Mouse (Mus musculus): ENCODE data around the gene Ankrd28. TPM values are rescaled to one million over a fixed set of nuclear protein-coding genes. Genes with fewer than 3 reads are reported as not detected.

The Ankrd28 gene
- total and polyA plus RNA-seq, 2 experiments from 2014 or later, result 7.3 to 28.0 TPM

- ATAC-seq (ENCODE audit: low FRiP score) (no peak), DNase-seq (ENCODE audit: low spot score) (no peak)
- no peaks in the 10 kb centered on the region; the same call in 1 of the 2 replicates for H3K9me3 ChIP-seq (ENCODE audit: low read length)
- WGBS, result 98% methylated on average over 2 of the region's 2 CpGs
- no peak for TF ChIP-seq CTCF (IDR thresholded peaks at IDR 0.05)
- no peaks in the 10 kb centered on the region for H3K4me1 ChIP-seq (ENCODE audit: insufficient read depth, low read length)
- H3K4me2 ChIP-seq (ENCODE audit: low read depth, low read length, poor library complexity, severe bottlenecking), result no peak overlapping the region
- no peak overlapping the region for H3K4me3 ChIP-seq (ENCODE audit: low read depth, low read length)
- no peak overlapping the region for H3K9ac ChIP-seq (replicated peaks; ENCODE audit: low read length, poor library complexity, severe bottlenecking)
- no peak overlapping the region for H3K27ac ChIP-seq (ENCODE audit: low read depth, low read length)
- no peaks in the 10 kb centered on the region for H3K27me3 ChIP-seq (ENCODE audit: insufficient read depth, low read length)
- H3K36me3 ChIP-seq (ENCODE audit: insufficient read depth, low read length), result no peaks in the 10 kb centered on the region
These were observed 28.2 kb upstream of the Ankrd28 start for GRCm38 (mm10) chr14:31858679-31859078.

- H3K36me3 ChIP-seq (ENCODE audit: insufficient read depth, low read length), result no peaks in the 10 kb centered on the region
- ATAC-seq (ENCODE audit: low FRiP score) (no peak), DNase-seq (ENCODE audit: low spot score) (no peak)
- no peaks in the 10 kb centered on the region for H3K4me1 ChIP-seq (ENCODE audit: insufficient read depth, low read length)
- H3K27ac ChIP-seq (ENCODE audit: low read depth, low read length), result no peak overlapping the region
- no peak for TF ChIP-seq CTCF (IDR thresholded peaks at IDR 0.05)
- H3K4me3 ChIP-seq (ENCODE audit: low read depth, low read length), result no peak overlapping the region
- no peaks in the 10 kb centered on the region; the same call in 1 of the 2 replicates for H3K9me3 ChIP-seq (ENCODE audit: low read length)
- H3K27me3 ChIP-seq (ENCODE audit: insufficient read depth, low read length), result no peaks in the 10 kb centered on the region
- no peak overlapping the region for H3K9ac ChIP-seq (replicated peaks; ENCODE audit: low read length, poor library complexity, severe bottlenecking)
- H3K4me2 ChIP-seq (ENCODE audit: low read depth, low read length, poor library complexity, severe bottlenecking), result no peak overlapping the region
- WGBS, result 72% methylated on average over 11 of the region's 11 CpGs
These were observed 26.9 kb upstream of the Ankrd28 start for GRCm38 (mm10) chr14:31857096-31857975.

GRCm38 (mm10) chr14:31856007-31856406 lies 25.6 kb upstream of the Ankrd28 start:
- Histone ChIP-seq H3K27me3 (ENCODE audit: insufficient read depth, low read length) (no peaks in the 10 kb centered on the region), H3K4me3 (ENCODE audit: low read depth, low read length) (no peak overlapping the region), H3K4me1 (ENCODE audit: insufficient read depth, low read length) (no peaks in the 10 kb centered on the region), H3K9ac (replicated peaks; ENCODE audit: low read length, poor library complexity, severe bottlenecking) (no peak overlapping the region), H3K36me3 (ENCODE audit: insufficient read depth, low read length) (no peaks in the 10 kb centered on the region), H3K27ac (ENCODE audit: low read depth, low read length) (no peak overlapping the region), H3K4me2 (ENCODE audit: low read depth, low read length, poor library complexity, severe bottlenecking) (no peak overlapping the region), H3K9me3 (ENCODE audit: low read length) (no peaks in the 10 kb centered on the region)
- no peak for TF ChIP-seq CTCF (IDR thresholded peaks at IDR 0.05)
- 79% methylated on average over 5 of the region's 5 CpGs for WGBS
- ATAC-seq (ENCODE audit: low FRiP score), result no peak
- DNase-seq (ENCODE audit: low spot score), result no peak

- Histone ChIP-seq H3K9ac (replicated peaks; ENCODE audit: low read length, poor library complexity, severe bottlenecking) (no peak overlapping the region), H3K4me1 (ENCODE audit: insufficient read depth, low read length) (no peaks in the 10 kb centered on the region), H3K4me2 (ENCODE audit: low read depth, low read length, poor library complexity, severe bottlenecking) (no peak overlapping the region), H3K27me3 (ENCODE audit: insufficient read depth, low read length) (no peaks in the 10 kb centered on the region), H3K4me3 (ENCODE audit: low read depth, low read length) (no peak overlapping the region), H3K27ac (ENCODE audit: low read depth, low read length) (no peak overlapping the region), H3K9me3 (ENCODE audit: low read length) (no peaks in the 10 kb centered on the region), H3K36me3 (ENCODE audit: insufficient read depth, low read length) (no peaks in the 10 kb centered on the region)
- WGBS, result 63% methylated on average over 4 of the region's 4 CpGs
- DNase-seq (ENCODE audit: low spot score) (peak; percentile 6), ATAC-seq (ENCODE audit: low FRiP score) (no peak)
- TF ChIP-seq CTCF (IDR thresholded peaks at IDR 0.05), result no peak
These were observed 24.2 kb upstream of the Ankrd28 start for GRCm38 (mm10) chr14:31854667-31855066.

GRCm38 (mm10) chr14:31843571-31843970 lies 13.1 kb upstream of the Ankrd28 start:
- Histone ChIP-seq H3K4me1 (ENCODE audit: insufficient read depth, low read length) (no peaks in the 10 kb centered on the region), H3K4me3 (ENCODE audit: low read depth, low read length) (no peak overlapping the region), H3K27me3 (ENCODE audit: insufficient read depth, low read length) (no peaks in the 10 kb centered on the region), H3K4me2 (ENCODE audit: low read depth, low read length, poor library complexity, severe bottlenecking) (no peak overlapping the region), H3K9ac (replicated peaks; ENCODE audit: low read length, poor library complexity, severe bottlenecking) (no peak overlapping the region), H3K9me3 (ENCODE audit: low read length) (no peaks in the 10 kb centered on the region), H3K36me3 (ENCODE audit: insufficient read depth, low read length) (no peaks in the 10 kb centered on the region), H3K27ac (ENCODE audit: low read depth, low read length) (no peak overlapping the region)
- no peak for DNase-seq (ENCODE audit: low spot score)
- WGBS, result 84% methylated on average over 4 of the region's 4 CpGs
- TF ChIP-seq CTCF (IDR thresholded peaks at IDR 0.05), result no peak
- no peak for ATAC-seq (ENCODE audit: low FRiP score)

- Histone ChIP-seq H3K27me3 (ENCODE audit: insufficient read depth, low read length) (no peaks in the 10 kb centered on the region), H3K36me3 (ENCODE audit: insufficient read depth, low read length) (no peaks in the 10 kb centered on the region), H3K4me1 (ENCODE audit: insufficient read depth, low read length) (no peaks in the 10 kb centered on the region; the same call in 1 of the 2 replicates), H3K27ac (ENCODE audit: low read depth, low read length) (0 out of 2 replicates have a peak overlapping the region, but pooled peaks have one; percentile 91), H3K4me2 (ENCODE audit: low read depth, low read length, poor library complexity, severe bottlenecking) (peak overlapping the region; percentile 84), H3K9ac (replicated peaks; ENCODE audit: low read length, poor library complexity, severe bottlenecking) (peak overlapping the region; percentile 83; the same call in 1 of the 2 replicates), H3K9me3 (ENCODE audit: low read length) (peaks cover 6% of the 10 kb centered on the region; the same call in 1 of the 2 replicates), H3K4me3 (ENCODE audit: low read depth, low read length) (peak overlapping the region; percentile 97)
- 32% methylated on average over 4 of the region's 4 CpGs for WGBS
- no peak for TF ChIP-seq CTCF (IDR thresholded peaks at IDR 0.05)
- ATAC-seq (ENCODE audit: low FRiP score), result no peak
- peak; percentile 17 for DNase-seq (ENCODE audit: low spot score)
These were observed 1.6 kb upstream of the Ankrd28 start for GRCm38 (mm10) chr14:31832022-31832421.
